Mouse (Mus musculus) testis, postnatal 14 days (tissue): ENCODE results near the gene Gm20388.

Experiments used
- DNase-seq: peaks from one replicate; pipeline ENCODE4 v3.0.0; 2021; ENCODE audit warnings: low spot score

Gene Gm20388

GRCm38 (mm10) chr8:120531775-120532516 is 621.3 kb downstream of the Gm20388 start:
- DNase-seq = no peak

GRCm38 (mm10) chr8:120532517-120533215 is 622.0 kb downstream of the Gm20388 start:
- no peak for DNase-seq

GRCm38 (mm10) chr8:120533380-120533779 is 622.7 kb downstream of the Gm20388 start:
- no peak for DNase-seq

DNA sequence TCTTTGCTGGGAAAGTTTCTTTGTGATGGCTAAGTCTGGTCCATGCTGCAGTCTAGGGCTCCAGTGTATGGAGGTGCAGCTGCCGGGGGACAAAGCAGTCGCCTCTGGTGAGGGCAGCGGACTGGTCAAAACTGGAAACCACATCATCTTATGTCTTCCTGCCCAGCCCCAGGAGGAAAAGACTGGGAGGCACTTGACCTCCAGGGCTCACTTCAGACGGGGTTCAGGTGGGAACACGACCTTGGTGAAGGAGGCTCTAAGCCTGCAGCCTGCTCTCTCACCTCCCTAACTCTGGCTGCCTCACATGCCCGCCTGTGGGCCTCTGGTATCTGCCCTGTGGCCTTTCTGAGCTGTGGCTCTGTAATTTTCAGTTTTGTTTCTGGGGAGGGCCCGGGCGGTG is 623.4 kb downstream of the Gm20388 start:
- no peak for DNase-seq

GRCm38 (mm10) chr8:120534504-120535368 is 624.1 kb downstream of the Gm20388 start:
- peak; percentile 64 for DNase-seq

DNA sequence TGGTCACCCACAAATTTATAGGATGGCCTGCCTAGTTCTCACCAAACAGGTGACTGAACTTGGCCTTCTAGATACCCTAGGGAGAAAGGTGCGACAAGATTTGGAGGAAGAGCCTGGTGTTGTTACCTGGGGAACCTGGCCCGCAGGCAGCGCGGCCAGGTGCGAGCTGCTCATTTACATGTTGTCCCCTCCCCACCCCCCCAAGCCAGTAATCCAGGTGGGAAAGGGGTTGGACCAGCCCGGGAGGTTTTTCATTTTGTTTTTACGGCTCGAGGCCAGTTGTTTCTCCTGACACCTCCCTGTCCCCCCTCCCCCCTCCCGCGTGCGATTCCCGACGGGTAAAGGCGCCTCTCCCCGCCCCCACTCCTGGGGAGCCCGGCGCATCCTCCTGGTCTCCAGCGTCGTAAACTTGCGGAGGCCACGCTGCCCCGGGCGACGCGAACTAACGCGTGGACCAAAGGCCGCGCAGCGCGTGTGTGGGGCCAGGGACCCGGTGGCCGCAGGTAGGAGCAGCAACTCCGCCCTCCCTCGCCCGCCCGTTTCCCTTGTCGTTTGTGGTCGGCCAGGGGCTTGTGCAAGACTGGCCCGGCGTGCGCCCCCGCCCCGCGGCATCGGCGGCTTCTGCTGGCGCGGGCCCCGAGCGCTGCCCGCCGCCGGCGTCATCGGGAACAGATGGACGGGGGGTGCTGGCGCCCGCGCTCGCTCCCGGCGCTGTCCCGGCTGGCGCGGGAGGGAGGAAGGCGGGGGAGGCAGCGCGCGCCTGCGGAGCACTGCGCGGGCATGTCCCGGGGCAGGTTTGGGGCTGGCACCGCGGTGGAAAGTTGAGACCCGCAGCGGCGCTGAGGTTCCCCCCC is 625.0 kb downstream of the Gm20388 start:
- DNase-seq = peak; percentile 50

DNA sequence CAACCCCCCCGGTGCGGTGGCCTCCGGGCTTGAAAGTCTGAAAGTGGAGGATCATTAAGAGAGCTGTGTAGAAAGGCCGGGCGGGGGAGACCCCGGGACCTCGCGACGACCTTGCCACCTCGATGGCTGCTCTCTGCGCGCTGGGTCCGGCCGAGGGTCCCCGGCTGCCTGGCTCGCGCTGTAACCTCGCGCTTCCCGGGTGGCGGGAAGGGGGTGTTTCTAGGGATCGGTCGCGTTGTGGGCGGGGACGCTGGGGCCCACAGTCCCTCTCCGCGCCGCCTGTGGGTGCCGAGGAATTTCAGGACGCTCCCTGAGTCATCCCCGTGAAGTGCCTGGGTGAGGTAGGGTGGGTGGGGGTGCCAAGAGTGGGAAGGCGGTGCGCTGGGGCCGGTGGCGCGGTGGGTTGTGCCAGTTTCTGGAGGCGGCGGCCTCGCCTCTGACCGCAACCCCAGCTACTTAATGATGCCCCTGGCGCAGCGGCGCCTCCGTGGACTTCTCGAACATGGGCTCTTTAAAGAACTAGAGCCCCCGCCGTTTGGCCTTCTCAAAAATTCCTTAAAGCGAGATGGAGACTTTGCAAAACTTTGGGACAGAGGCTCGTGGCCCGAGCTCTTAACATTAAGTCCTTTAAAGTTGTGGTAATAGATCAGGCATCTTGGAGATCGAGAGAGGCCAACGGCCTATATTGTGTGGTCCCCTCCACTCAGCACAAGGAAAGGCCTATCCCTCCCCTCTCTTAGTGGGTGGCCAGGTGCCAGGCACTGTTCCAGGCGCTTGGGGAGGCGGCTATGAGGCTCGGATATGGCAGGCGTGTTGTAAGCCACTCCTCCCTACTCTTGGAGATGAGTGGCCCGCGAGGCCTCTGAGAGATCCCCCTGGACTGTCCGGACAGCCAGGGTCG is 625.9 kb downstream of the Gm20388 start:
- no peak for DNase-seq

DNA sequence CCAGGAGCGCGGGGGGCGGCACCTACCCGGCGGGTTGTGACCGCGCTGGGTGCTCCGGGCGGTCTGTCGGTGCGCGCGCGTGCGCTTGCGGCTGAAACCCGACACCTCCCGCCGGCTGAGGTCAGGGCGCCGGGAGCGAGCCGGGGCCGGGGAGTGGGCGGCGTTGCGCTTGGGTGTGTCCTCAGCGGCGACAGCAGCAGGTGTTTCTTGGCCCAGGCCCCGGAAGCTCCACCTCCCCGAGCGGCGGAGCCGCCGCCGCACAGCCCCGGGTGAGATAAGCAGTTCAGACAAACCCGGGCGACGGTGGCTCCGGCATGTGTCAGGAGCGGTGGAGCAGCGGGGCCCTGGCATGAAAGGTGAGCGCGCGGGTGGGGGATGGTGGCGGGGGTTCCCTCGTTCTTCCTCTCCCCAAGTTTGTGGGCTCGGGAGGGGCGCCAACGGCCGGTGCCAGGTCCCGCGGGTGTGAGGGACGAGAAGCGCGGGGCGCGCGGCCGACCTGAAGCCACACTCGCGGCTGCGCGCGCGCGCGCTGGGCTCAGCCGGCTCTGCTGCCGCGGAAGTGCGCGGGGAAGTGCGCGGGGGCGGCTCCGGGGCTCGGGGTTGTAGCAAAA is 626.7 kb downstream of the Gm20388 start:
- DNase-seq = peak; percentile 82

DNA sequence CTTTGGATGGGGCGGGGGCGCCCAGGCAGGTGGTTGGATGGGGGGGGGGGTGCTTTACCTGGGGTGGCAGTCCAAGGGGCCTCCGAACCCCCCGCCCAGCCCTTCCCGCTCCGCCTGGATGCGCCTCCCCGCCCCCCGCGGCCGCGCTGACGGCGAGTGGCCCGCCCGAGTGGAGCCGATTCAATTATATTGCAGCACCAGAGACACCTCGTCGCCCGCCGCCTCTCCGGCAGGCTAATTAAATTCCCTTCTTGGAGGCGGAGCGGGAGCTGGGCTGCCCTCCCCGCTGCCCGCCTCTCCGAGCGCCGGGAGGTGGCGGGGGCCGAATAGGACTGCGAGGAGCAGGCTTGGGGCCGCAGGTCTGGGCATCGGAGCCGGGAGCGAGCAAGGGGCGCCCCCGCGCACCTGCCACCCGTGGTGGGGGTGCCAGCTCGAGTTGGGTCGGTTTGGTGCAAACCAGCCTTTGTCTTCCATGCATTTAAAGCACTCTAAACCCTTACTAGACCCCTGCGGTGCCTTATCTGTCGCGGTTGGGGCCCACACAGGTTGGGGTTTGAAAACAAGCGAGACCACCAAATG is 627.3 kb downstream of the Gm20388 start:
- DNase-seq = peak; percentile 52

DNA sequence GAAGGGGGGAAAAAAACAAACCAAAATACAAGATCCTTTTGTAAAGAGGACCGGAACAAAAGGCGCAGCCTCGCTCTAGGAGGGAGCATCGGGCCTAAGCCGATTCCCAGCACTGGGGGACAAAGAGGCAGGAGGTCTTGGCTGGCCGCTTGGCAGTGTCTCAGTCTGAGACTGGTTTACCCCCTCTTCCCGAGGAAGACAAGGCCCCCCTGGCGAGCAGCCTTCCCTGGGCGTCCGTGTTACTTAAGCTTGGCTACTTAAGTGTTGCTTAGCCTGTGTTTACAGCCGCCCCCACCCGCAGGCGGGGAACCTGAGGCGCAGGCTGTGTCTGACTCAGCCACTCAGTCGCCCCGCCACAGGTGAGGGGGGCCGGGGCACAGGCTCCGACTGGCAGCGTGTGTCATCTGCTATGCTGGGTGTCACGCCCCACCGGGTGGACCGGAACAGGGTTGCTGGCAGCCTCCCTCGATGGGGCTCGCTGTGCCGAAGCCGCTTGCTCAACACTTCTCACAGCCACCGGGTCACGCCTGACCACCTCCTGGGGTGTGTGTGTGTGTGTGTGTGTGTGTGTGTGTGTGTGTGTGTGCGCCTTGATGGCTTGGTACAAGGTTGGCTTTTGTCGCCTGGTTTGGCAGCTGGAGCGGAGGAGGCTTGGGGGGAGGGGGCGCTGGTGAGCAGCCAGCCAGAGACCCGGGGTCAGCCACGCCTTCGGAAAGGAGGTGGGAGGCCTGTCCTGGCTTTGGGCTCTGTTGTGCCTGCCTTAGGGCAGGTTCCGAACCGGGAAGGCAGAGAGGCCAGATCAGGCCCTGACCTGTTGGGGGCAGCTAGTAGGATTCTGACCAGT is 628.0 kb downstream of the Gm20388 start:
- peak; percentile 60 for DNase-seq

DNA sequence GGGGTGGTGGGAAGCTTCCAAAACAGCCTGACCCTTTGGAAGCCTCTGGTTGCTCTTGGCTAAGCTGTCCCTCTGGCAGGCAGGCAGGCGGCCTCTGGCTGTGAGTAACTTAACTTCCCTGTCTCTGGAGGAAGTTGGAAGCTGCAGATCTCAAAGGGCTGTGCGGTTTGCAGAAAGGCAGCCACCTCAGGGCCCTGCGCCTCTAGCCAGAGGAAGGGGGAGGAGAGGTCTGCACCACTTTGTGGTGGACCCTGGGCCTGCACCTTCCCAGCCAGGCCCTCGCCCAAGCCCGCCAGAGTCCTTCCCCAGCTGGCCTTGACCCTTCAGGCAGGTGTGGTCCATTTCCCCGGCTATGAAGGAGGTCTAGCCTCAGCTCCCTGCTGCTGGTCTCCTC is 628.7 kb downstream of the Gm20388 start:
- no peak for DNase-seq

DNA sequence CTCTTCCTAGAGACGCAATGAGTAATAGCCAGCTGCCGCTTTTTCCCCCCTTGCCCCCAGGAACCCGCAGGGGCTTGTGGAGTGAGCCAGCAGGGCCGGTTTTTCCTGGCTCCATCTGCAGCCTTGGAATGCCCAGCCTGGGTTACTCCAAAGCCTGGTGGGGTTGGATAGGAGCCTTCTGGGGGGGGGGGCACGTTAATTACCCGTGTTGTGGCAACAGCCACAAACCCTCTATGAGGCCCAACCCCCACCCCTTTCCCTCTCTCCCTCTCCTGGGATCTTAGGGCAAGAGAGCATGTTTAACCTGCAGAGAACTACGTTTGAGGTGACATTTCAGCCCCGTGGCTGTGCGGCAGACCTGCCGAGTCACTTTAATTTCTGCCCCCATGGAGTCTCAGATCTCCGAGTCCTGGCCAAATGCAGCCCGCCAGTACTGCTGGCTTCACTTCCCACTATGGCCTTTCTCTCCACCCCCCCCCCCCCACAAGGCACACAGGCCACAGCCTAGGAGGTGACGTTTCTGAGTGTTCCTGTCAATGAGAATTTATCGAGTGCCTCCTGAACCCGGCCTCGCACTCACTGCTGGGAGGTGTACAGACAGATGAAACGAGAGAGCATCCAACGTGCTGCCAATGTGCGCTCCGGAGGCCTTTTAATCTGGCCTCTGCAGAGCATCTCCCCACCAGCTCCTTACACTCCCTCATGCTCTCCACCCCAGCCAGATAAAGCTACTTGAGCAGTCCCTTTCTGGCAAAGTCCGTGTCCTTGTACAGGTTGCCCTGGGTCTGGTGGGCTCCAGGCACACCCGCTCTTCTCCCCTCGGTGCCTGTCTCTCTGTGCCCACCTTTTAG is 629.4 kb downstream of the Gm20388 start:
- DNase-seq = no peak

DNA sequence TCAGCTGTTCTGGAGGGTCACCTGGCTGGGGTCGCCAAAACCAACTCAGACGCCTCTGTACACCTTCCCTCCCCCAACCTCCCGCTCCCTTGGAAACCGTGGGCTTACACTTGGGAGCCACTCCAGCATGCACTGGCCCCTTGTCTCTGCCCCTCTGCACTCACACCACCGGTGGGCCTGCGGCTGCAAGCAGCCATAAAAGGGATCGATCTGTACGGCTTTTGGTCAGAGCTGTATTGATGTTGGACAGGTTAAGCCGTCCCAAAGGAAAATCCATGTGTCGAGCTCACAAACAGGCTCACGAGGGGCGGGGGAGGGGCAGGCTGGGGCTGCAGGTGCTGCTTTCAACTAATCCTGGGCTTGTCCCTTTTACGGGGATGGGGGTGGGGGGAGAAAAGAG is 632.4 kb downstream of the Gm20388 start:
- no peak for DNase-seq

- DNase-seq = no peak
These were observed 632.9 kb downstream of the Gm20388 start for GRCm38 (mm10) chr8:120543416-120544055.

GRCm38 (mm10) chr8:120544155-120544554 is 633.5 kb downstream of the Gm20388 start:
- DNase-seq = no peak

DNA sequence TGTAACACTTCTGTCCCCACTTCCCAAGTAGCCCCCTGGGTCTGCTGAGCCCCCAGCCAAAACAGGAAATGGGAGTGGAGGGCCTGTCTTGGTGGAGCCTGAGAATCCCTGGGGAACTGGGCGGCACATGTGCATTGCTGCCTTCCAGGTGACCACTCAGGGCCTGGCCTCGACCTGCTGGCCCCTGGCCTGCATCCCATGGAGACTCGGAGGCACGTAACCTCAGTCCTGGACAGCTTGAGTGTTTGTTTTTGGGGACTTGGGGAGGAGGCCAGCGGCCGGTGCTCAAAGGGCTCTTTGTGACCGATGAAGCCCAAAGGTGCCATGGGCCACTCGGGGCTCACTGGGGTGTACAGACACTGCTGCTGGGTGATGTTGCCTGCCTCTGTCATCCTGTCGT is 636.9 kb downstream of the Gm20388 start:
- no peak for DNase-seq

DNA sequence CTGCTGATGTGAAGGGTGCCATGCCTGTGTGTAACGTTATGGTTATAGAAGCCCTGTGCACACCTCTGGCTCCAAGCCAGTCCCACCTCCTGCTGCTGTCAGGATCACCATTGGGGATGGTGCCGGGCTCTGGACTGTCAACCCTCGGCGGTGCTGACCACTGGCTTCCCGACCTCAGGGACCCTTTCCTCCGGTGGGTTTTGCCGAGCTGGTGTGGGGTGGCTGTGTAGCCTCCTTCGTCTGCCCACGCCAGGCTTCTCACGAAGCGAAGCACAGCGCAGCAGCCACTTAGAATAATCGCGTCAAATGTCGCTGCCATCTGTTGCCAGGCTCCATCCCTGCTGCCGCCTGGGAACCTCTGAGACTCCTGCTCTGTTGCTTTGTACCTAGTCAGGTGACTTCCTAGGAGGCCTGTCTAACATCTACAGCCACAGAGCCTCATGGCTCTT is 637.7 kb downstream of the Gm20388 start:
- DNase-seq = no peak
